Mouse (Mus musculus): ENCODE results near the gene Safb.

- TF ChIP-seq CTCF (IDR thresholded peaks at IDR 0.05; ENCODE audit: insufficient read depth, low read depth, low read length): no peak
- TF ChIP-seq POLR2A (IDR thresholded peaks at IDR 0.05; ENCODE audit: insufficient read depth, low read depth, low read length): no peak
Measured at GRCm38 (mm10) chr17:56588921-56589320, 4.3 kb downstream of the Safb start.
